Mouse (Mus musculus): ENCODE measurements around the gene Tex2. TPM values are rescaled to one million over a fixed set of nuclear protein-coding genes. Genes with fewer than 3 reads are reported as not detected.
"Not testable (repeated sequence)": the region's sequence is repeated elsewhere in the genome, so short reads cannot be mapped to it uniquely, and the experiment has no call there.

Tex2 gene
- polyA plus RNA-seq, 1 experiment: 33.0 TPM

DNA sequence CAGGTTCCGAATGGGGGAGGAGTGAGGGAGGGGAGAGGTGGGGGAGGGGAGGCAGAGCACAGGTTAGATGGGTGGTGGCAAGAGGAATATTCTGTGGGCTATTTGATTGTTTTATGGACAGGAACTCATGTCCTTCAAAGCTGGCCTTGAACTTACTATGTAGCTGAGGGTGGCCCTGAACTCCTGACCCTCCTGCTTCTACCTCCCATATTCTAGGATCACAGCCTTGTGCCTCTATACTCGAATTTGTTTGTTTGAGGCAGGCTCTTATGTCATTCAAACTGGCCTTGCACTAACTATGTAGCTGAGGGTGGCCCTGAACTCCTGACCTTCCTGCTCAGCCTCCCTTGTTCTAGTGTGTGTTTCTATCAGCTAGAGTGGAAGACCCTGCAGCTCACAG is 22.7 kb upstream of the Tex2 start:
- TF ChIP-seq POLR2A (IDR thresholded peaks at IDR 0.05; ENCODE audit: low read depth, low read length) (no peak), CTCF (conservative IDR thresholded peaks at IDR 0.05; ENCODE audit: insufficient read depth, insufficient read length, low read depth, low read length) (no peak)
- no peaks in the 10 kb centered on the region for H3K36me3 ChIP-seq (ENCODE audit: control insufficient read depth, insufficient read depth, low read length)
- H3K4me3 ChIP-seq (ENCODE audit: insufficient read depth, low read depth, low read length): no peak overlapping the region
- H3K27me3 ChIP-seq (replicated peaks; ENCODE audit: control insufficient read depth, insufficient read depth, low read length): no peaks in the 10 kb centered on the region
- H3K4me1 ChIP-seq (ENCODE audit: control insufficient read depth, insufficient read depth, low read length): no peaks in the 10 kb centered on the region
- no peak for DNase-seq
- 54% methylated on average over 2 of the region's 2 CpGs for whole genome bisulfite sequencing
- no peak overlapping the region for H3K27ac ChIP-seq (ENCODE audit: insufficient read depth, low read depth, low read length)

DNA sequence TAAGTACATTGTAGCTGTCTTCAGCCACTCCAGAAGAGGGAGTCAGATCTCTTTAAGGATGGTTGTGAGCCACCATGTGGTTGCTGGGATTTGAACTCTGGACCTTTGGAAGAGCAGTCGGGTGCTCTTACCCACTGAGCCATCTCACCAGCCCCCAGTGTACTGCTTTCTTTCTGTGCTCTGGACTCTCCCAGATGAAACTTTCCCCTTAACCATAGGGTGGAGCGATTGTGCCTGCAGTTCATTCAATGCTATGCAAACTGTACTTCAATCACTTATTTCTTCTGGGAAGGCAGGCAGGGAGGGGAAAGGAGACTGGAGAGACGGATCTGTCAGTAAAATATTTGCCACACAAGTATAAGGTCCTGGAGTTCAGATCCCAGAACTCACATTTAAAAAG is 21.0 kb upstream of the Tex2 start:
- not testable (repeated sequence) for H3K27ac ChIP-seq (ENCODE audit: insufficient read depth, low read depth, low read length); H3K36me3 ChIP-seq (ENCODE audit: control insufficient read depth, insufficient read depth, low read length); H3K4me1 ChIP-seq (ENCODE audit: control insufficient read depth, insufficient read depth, low read length); DNase-seq; H3K4me3 ChIP-seq (ENCODE audit: insufficient read depth, low read depth, low read length); H3K27me3 ChIP-seq (replicated peaks; ENCODE audit: control insufficient read depth, insufficient read depth, low read length)
- WGBS: 79% methylated on average over 3 of the region's 3 CpGs

DNA sequence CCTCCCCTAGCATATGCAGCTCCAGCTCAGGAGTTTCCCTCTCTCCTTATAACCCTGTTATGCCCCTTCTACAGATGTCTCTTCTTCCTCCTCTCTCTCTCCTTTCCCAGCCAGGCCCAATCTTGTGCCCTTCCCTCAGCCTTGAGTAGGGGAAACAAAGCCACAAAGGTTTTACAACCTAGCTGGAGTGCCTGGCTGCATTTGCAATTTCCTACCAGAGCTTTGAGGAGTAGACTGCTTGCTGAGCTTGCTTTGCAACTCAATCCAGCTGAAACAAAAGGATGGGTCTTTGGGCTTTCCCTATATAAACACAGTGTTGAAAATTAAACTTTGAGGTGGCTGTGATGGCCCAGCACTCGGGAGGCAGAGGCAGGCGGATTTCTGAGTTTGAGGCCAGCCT is 20.2 kb upstream of the Tex2 start:
- Histone ChIP-seq H3K27ac (ENCODE audit: insufficient read depth, low read depth, low read length) (no peak overlapping the region), H3K27me3 (replicated peaks; ENCODE audit: control insufficient read depth, insufficient read depth, low read length) (no peaks in the 10 kb centered on the region), H3K36me3 (ENCODE audit: control insufficient read depth, insufficient read depth, low read length) (no peaks in the 10 kb centered on the region), H3K4me3 (ENCODE audit: insufficient read depth, low read depth, low read length) (no peak overlapping the region), H3K4me1 (ENCODE audit: control insufficient read depth, insufficient read depth, low read length) (no peaks in the 10 kb centered on the region)
- DNase-seq: no peak
- WGBS: 95% methylated on average over 2 of the region's 2 CpGs
- TF ChIP-seq POLR2A (IDR thresholded peaks at IDR 0.05; ENCODE audit: low read depth, low read length) (no peak), CTCF (conservative IDR thresholded peaks at IDR 0.05; ENCODE audit: insufficient read depth, insufficient read length, low read depth, low read length) (no peak)

DNA sequence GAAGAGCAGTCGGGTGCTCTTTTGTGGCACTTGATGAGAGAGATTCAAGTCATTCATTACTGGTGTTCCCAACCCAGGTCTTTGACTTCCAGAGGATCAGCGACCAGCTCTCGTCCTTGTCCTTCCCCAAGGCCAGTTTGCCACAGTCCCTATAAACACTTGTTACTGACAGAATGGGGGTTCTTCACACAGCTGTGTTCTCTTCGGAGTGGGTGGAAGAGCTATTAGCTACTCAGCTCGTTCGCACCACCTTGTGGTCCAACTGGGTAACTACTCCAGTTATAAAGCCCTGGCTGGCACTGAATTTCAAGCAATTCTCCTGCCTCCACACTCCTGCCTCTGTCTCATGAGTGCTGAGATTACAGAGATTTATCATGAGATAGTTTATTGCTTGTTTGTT is 14.5 kb upstream of the Tex2 start:
- H3K4me1 ChIP-seq (ENCODE audit: control insufficient read depth, insufficient read depth, low read length): no peaks in the 10 kb centered on the region
- H3K4me3 ChIP-seq (ENCODE audit: insufficient read depth, low read depth, low read length): no peak overlapping the region
- H3K36me3 ChIP-seq (ENCODE audit: control insufficient read depth, insufficient read depth, low read length): no peaks in the 10 kb centered on the region
- H3K27ac ChIP-seq (ENCODE audit: insufficient read depth, low read depth, low read length): no peak overlapping the region
- TF ChIP-seq POLR2A (IDR thresholded peaks at IDR 0.05; ENCODE audit: low read depth, low read length) (no peak), CTCF (conservative IDR thresholded peaks at IDR 0.05; ENCODE audit: insufficient read depth, insufficient read length, low read depth, low read length) (peak; percentile 94)
- peak; percentile 68 for DNase-seq
- H3K27me3 ChIP-seq (replicated peaks; ENCODE audit: control insufficient read depth, insufficient read depth, low read length): no peaks in the 10 kb centered on the region
- 17% methylated on average over 6 of the region's 6 CpGs for WGBS

DNA sequence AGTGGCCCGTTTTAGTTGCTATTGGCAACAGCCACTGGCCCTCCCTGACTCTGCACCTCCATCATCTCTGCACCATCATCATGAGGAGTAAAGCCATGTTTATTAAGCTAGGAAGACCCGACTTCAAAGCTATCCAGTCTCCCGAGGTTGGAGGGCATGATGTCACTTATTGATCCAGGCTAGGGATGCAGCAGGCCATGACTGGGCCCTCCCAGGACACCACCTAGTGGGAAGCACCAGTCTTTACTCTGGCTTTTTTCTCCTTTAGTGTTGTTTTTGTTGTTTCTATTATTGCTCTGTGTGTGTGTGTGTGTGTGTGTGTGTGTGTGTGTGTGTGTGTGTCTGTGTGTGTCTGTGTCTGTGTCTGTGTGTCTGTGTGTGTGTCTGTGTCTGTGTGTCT is 12.4 kb upstream of the Tex2 start:
- Histone ChIP-seq H3K27me3 (replicated peaks; ENCODE audit: control insufficient read depth, insufficient read depth, low read length) (no peaks in the 10 kb centered on the region), H3K36me3 (ENCODE audit: control insufficient read depth, insufficient read depth, low read length) (no peaks in the 10 kb centered on the region), H3K4me3 (ENCODE audit: insufficient read depth, low read depth, low read length) (no peak overlapping the region), H3K27ac (ENCODE audit: insufficient read depth, low read depth, low read length) (no peak overlapping the region), H3K4me1 (ENCODE audit: control insufficient read depth, insufficient read depth, low read length) (no peaks in the 10 kb centered on the region)
- DNase-seq: no peak
- TF ChIP-seq CTCF (conservative IDR thresholded peaks at IDR 0.05; ENCODE audit: insufficient read depth, insufficient read length, low read depth, low read length) (peak; percentile 37; the same call in 1 of the 2 replicates), POLR2A (IDR thresholded peaks at IDR 0.05; ENCODE audit: low read depth, low read length) (no peak)
- WGBS: 46% methylated on average over 3 of the region's 3 CpGs

DNA sequence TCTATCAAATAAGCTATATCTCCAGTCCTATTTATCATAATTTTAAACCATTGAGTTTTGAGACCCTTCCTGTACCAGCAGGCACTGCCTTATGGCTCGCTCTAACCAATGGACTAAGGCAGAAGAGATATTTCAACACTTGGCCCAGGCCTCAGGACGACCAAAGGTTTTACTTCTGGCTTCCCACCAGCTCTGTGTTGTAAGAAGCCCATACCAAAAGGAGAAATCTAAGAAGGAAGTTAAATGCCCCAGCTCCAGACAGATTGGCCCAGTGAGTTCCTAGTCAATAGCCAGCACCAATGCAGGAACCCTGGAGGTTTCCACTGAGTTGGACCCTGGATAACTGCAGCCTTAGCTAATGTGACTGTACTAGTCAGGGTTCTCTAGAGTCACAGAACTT is 10.4 kb upstream of the Tex2 start:
- TF ChIP-seq POLR2A (IDR thresholded peaks at IDR 0.05; ENCODE audit: low read depth, low read length) (no peak), CTCF (conservative IDR thresholded peaks at IDR 0.05; ENCODE audit: insufficient read depth, insufficient read length, low read depth, low read length) (no peak)
- H3K4me1 ChIP-seq (ENCODE audit: control insufficient read depth, insufficient read depth, low read length): no peaks in the 10 kb centered on the region
- H3K4me3 ChIP-seq (ENCODE audit: insufficient read depth, low read depth, low read length): no peak overlapping the region
- no peaks in the 10 kb centered on the region for H3K36me3 ChIP-seq (ENCODE audit: control insufficient read depth, insufficient read depth, low read length)
- DNase-seq: no peak
- 78% methylated on average over 2 of the region's 2 CpGs for WGBS
- no peaks in the 10 kb centered on the region for H3K27me3 ChIP-seq (replicated peaks; ENCODE audit: control insufficient read depth, insufficient read depth, low read length)
- no peak overlapping the region for H3K27ac ChIP-seq (ENCODE audit: insufficient read depth, low read depth, low read length)

DNA sequence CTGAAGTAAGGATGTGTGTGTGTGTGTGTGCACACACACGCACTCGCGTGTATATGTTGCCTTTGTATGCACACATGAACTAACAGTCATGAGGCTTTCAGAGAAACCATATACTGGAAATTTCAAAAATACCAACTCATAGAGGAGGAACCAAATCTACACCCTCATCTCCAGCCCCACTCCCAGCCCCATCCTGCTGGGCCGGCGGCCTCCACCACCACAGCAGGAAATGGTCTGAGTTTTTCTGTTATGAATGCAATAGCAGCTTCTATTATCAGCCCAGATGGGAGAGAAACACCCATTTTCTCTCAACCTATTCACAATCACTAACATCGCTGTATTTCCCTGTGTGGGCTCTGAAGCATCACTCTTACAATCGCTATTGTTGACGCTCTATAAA is 8.8 kb upstream of the Tex2 start:
- Histone ChIP-seq H3K27me3 (replicated peaks; ENCODE audit: control insufficient read depth, insufficient read depth, low read length) (no peaks in the 10 kb centered on the region), H3K4me1 (ENCODE audit: control insufficient read depth, insufficient read depth, low read length) (no peaks in the 10 kb centered on the region), H3K36me3 (ENCODE audit: control insufficient read depth, insufficient read depth, low read length) (no peaks in the 10 kb centered on the region), H3K27ac (ENCODE audit: insufficient read depth, low read depth, low read length) (no peak overlapping the region), H3K4me3 (ENCODE audit: insufficient read depth, low read depth, low read length) (no peak overlapping the region)
- TF ChIP-seq CTCF (conservative IDR thresholded peaks at IDR 0.05; ENCODE audit: insufficient read depth, insufficient read length, low read depth, low read length): no peak
- TF ChIP-seq POLR2A (IDR thresholded peaks at IDR 0.05; ENCODE audit: low read depth, low read length): no peak
- no peak for DNase-seq
- WGBS: 74% methylated on average over 8 of the region's 8 CpGs

DNA sequence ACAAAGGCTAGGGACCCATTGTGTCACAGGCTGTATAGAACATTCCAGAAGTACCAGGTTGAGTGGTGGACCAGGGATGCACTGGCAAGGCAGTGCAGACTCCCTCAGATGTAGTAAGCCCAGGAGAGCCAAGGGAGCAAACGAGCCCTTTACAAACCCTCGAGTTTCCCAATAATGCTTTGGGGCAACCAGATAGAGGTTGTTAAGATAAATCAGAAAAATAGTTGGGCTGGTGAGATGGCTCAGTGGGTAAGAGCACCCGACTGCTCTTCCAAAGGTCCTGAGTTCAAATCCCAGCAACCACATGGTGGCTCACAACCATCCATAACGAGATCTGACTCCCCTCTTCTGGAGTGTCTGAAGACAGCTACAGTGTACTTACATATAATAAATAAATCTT is 5.5 kb upstream of the Tex2 start:
- not testable (repeated sequence) for H3K27ac ChIP-seq (ENCODE audit: insufficient read depth, low read depth, low read length); DNase-seq; H3K4me1 ChIP-seq (ENCODE audit: control insufficient read depth, insufficient read depth, low read length); H3K27me3 ChIP-seq (replicated peaks; ENCODE audit: control insufficient read depth, insufficient read depth, low read length); H3K36me3 ChIP-seq (ENCODE audit: control insufficient read depth, insufficient read depth, low read length); H3K4me3 ChIP-seq (ENCODE audit: insufficient read depth, low read depth, low read length)
- 93% methylated on average over 4 of the region's 4 CpGs for WGBS
